Mouse (Mus musculus) erythroblast, embryonic 14.5 days (primary cell): ENCODE measurements around the gene Tenm2. TPM values are rescaled to one million over a fixed set of nuclear protein-coding genes. Genes with fewer than 3 reads are reported as not detected.

Source experiments
- H3K27me3 ChIP-seq: 2 replicates; pipeline ENCODE4 v1.6.1; 2012; ENCODE audit warnings: inconsistent platforms; ENCODE audit not compliant: control insufficient read depth
- H3K36me3 ChIP-seq: 2 replicates; pipeline ENCODE4 v1.6.1; 2012; ENCODE audit warnings: mild to moderate bottlenecking, inconsistent platforms; ENCODE audit not compliant: control insufficient read depth
- H3K4me1 ChIP-seq: 2 replicates; pipeline ENCODE4 v1.6.1; 2012; ENCODE audit warnings: inconsistent platforms; ENCODE audit not compliant: control insufficient read depth
- H3K4me3 ChIP-seq: replicated peaks from 2 replicates; pipeline ENCODE3; 2012; ENCODE audit warnings: moderate library complexity, mild to moderate bottlenecking, inconsistent platforms
- H3K9me3 ChIP-seq: 2 replicates; pipeline ENCODE4 v1.6.1; 2012; ENCODE audit warnings: low read length, inconsistent platforms, mixed read lengths; ENCODE audit not compliant: control insufficient read depth
- GATA1 ChIP-seq: IDR thresholded peaks from 2 replicates; pipeline ENCODE4 v1.6.1; 2012; ENCODE audit warnings: low read length, inconsistent platforms, mixed read lengths
- TAL1 ChIP-seq: IDR thresholded peaks from 3 replicates; pipeline ENCODE4 v1.6.1; 2012; ENCODE audit warnings: low read length, inconsistent platforms, mixed read lengths
- polyA plus RNA-seq: library from polyadenylated mRNA; stranded (reverse); fragments of >175 nt; gene quantifications from 2 replicates; pipeline ENCODE4 v1.2.3, GENCODE M21; 2012

Tenm2 gene
- polyA plus RNA-seq, 1 experiment = under 0.01 TPM

DNA sequence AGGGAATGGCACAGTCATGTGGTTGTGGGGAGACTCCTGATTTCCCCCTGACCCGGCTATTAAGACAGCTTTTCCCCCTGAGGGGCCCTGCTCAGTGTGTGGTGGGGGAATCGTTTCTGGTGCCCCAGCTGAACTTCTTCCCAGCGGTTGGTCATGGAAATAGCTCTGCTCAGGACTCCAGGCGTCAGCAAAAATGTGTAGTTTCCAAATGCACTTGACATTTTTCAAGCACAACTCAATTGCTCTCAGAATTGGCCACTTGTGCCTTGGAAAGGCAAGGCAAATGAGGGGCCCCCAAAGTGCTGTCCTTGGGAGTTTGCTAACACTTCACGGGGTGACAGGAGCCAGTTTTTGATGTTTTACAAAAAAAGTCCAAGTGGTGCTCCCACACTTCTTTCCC, 959.7 kb downstream of the Tenm2 start:
- H3K27me3 ChIP-seq = no peaks in the 10 kb centered on the region
- no peak for TF ChIP-seq TAL1
- TF ChIP-seq GATA1 = no peak
- H3K36me3 ChIP-seq = no peaks in the 10 kb centered on the region
- H3K4me3 ChIP-seq = no peak overlapping the region
- peaks cover 8% of the 10 kb centered on the region for H3K4me1 ChIP-seq
- peaks cover 2% of the 10 kb centered on the region; the same call in 1 of the 2 replicates for H3K9me3 ChIP-seq

DNA sequence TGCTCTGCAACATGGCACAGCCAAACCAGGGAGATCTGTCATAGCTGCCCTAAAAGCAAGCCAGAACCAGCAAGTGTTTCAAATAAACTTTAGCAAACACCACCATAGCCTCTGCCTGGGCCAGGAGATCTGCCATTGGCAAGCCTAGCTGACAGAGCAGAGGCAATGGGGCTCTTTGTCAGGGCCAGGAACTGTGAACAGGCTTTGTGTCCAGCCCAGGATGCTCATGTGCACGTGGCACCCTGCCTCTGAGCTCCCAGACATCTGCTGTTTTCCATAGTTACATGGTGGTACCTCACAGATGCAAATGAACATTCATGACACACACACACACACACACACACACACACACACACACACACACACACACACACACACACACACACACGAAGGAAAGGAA, 963.6 kb downstream of the Tenm2 start:
- Histone ChIP-seq H3K4me3 (no peak overlapping the region), H3K4me1 (no peaks in the 10 kb centered on the region), H3K27me3 (no peaks in the 10 kb centered on the region), H3K36me3 (no peaks in the 10 kb centered on the region), H3K9me3 (no peaks in the 10 kb centered on the region; the same call in 1 of the 2 replicates)
- TF ChIP-seq TAL1 = no peak
- TF ChIP-seq GATA1 = no peak

DNA sequence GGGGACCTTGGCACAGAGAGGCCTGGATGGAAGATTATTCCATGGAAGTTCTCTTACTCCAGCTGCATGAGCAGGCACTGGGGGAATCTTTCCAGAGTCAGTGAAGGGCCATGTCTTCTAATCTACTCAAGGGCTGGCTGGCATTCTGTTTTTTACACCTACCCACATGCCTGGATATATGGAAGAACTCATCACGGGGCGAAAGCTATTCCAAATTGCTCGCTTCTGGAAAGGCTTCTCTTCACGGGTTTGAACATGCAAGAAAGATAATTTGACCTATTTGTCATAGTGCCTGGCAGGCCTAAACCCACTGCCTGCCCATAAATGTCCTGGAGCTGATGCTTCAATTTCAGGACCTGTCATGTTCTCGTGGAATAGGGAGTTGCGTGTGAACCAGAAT, 965.8 kb downstream of the Tenm2 start:
- TF ChIP-seq GATA1 (no peak), TAL1 (no peak)
- Histone ChIP-seq H3K27me3 (no peaks in the 10 kb centered on the region), H3K9me3 (peaks cover 2% of the 10 kb centered on the region), H3K4me3 (no peak overlapping the region), H3K4me1 (no peaks in the 10 kb centered on the region), H3K36me3 (no peaks in the 10 kb centered on the region)

DNA sequence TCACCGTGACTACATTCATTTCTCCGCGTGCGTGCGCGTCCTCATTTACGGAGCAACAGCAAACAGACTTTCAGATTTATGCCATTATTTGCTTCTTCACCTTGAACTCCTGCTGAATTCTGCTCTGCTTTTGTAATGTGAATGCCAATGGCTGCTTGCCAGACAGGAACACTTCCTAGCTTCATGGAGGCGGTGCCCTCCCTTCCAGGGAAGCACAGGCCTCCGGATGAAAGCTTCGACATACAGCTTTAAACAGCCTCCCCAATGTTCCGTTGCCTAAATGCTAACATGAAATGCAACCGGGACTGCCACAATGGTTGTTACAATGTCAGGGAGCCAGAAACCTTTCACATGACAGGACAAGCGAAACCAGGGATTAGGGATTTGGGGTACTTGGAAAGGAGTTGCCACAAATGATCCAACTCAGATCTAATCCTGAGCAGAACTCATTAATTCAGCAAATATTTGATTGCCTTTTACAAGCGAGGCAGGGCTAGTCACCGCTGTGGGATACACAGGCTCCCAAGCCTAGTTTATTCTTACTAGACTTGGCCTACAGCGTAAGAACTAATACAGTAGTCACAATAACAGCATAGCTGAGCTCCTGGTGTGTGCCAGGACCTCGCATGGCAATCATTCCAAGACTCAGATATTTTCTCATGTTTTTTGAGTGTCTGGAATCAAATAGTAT, 970.8 kb downstream of the Tenm2 start:
- Histone ChIP-seq H3K36me3 (no peaks in the 10 kb centered on the region), H3K4me3 (no peak overlapping the region), H3K9me3 (peaks cover 2% of the 10 kb centered on the region), H3K4me1 (no peaks in the 10 kb centered on the region), H3K27me3 (no peaks in the 10 kb centered on the region)
- TF ChIP-seq GATA1 (no peak), TAL1 (no peak)

DNA sequence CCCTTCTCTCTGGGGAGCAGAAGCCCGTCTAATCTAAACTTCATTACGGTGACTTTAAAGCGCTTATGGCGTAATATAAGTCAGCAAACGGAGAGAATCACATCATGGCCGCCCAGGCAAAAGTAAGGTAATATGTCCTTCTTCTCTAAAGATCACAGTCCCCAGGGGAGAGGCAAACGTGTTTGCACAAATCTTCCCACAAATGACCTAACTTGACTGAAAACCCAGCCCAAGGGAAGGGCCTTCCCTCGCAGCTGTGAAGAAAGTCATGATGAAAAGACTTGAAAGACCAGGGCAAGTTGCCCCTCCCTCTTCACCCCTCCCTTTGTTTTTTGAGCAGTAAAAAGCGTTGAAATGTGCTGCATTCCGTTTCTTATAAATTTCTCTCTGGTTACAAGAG, 971.9 kb downstream of the Tenm2 start:
- no peaks in the 10 kb centered on the region for H3K27me3 ChIP-seq
- H3K9me3 ChIP-seq = peaks cover 2% of the 10 kb centered on the region
- H3K4me1 ChIP-seq = no peaks in the 10 kb centered on the region
- no peak overlapping the region for H3K4me3 ChIP-seq
- TF ChIP-seq TAL1 = no peak
- TF ChIP-seq GATA1 = no peak
- H3K36me3 ChIP-seq = no peaks in the 10 kb centered on the region

DNA sequence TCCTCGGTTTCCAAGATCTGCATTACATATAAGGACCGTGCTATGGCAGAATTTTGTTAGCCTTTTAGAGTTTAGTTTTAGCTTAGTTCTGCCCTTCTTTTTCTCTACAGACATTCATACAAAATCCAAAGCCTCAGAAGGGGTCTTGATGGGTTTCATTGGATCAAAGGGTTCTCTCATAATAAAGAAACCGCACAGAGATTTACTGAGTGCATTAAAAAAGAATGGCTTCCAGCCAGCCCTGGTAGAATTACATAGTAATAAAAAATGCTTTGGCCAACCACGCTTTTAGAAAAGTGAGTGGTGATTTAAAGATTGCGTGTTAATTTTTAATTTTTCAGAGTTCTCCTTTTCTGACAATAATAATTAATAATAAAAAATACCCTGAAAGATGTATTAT, 978.6 kb downstream of the Tenm2 start:
- Histone ChIP-seq H3K9me3 (no peaks in the 10 kb centered on the region), H3K27me3 (no peaks in the 10 kb centered on the region), H3K4me1 (no peaks in the 10 kb centered on the region), H3K4me3 (no peak overlapping the region), H3K36me3 (no peaks in the 10 kb centered on the region)
- no peak for TF ChIP-seq TAL1

DNA sequence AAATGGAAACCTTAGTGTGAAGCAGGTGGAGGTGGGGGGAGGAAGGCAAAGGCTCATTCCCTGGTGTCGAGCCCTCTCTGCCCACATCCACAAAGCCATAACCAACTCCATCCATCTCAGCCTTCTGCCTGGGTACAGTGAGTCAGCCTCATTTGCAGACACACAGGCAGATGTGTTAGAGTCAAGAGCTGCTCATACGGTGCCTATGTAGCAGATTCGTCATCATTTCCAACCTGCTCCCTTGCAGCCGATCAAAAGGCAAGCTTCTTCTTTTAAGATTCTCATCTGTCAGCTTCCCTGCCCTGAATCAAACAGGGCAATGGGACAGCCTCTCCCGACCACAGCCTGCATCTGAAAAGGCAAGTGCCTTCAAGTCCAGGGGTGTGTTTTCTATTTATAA, 979.0 kb downstream of the Tenm2 start:
- Histone ChIP-seq H3K4me1 (no peaks in the 10 kb centered on the region), H3K27me3 (no peaks in the 10 kb centered on the region), H3K36me3 (no peaks in the 10 kb centered on the region), H3K4me3 (no peak overlapping the region), H3K9me3 (no peaks in the 10 kb centered on the region)
- no peak for TF ChIP-seq TAL1
- TF ChIP-seq GATA1 = no peak

DNA sequence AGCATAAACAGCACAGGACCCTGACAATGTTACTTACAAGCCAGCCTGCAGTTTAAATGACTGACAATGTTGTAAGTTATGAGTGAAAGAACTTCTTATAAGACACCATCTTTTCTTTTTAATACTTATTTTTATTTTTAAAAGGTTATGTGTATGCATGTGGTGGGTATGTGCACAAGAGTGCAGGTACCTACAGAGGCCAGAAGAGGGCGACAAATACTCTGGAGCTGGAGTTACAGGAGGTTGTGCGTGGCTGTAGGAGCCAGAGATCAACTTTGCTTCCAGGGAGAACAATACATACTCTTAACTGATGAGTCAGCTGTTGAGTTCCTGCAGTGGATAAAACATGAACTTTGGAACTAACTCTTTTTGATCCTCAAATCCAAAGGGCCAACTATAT, 981.7 kb downstream of the Tenm2 start:
- Histone ChIP-seq H3K36me3 (no peaks in the 10 kb centered on the region), H3K9me3 (no peaks in the 10 kb centered on the region), H3K4me3 (no peak overlapping the region), H3K27me3 (no peaks in the 10 kb centered on the region), H3K4me1 (no peaks in the 10 kb centered on the region)
- TF ChIP-seq TAL1 (no peak), GATA1 (no peak)

DNA sequence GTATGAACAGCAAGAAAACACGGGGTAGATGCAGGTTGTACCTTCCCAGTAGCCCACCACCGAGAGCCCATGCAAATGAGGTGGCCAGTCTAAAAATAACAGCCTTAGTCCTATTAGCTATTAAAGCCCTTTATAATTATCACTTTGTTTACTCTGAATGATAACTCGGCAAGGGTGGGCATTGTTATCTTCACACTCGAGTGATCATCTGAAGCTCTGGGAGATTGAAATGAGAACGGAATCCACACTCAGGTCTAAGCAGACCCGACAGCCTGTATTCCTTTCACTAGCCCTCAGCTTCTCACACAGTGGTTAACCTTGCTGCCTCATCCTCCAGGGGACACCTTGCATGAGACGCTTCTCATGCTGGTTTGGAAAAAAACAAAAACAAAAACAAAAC, 985.7 kb downstream of the Tenm2 start:
- no peaks in the 10 kb centered on the region for H3K4me1 ChIP-seq
- H3K27me3 ChIP-seq = no peaks in the 10 kb centered on the region
- no peaks in the 10 kb centered on the region for H3K9me3 ChIP-seq
- H3K36me3 ChIP-seq = no peaks in the 10 kb centered on the region
- no peak overlapping the region for H3K4me3 ChIP-seq
- TF ChIP-seq TAL1 (no peak), GATA1 (no peak)

DNA sequence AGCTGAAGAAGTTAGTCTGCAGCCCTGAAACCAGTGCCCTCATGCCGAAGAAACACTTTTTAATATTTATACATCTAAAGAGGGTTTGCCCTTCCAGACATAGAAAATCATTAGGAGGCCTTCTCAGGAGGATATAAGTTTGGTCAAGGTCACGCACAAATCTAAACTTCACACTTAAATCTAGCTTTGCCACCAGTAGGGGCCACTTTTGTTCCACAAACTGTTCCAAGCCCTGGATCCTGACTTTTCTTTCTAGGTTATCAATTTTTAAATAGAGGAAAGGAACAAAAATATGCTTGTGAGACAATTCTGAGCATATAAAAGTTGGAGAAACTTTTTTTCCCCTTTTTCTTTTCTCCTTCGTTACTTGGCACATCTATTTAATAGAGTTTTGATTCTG, 989.6 kb downstream of the Tenm2 start:
- Histone ChIP-seq H3K4me3 (no peak overlapping the region), H3K36me3 (no peaks in the 10 kb centered on the region), H3K4me1 (no peaks in the 10 kb centered on the region), H3K27me3 (no peaks in the 10 kb centered on the region), H3K9me3 (no peaks in the 10 kb centered on the region; the same call in 1 of the 2 replicates)
- TF ChIP-seq GATA1 (no peak), TAL1 (no peak)
